Mouse (Mus musculus) adrenal gland, postnatal 36 days (tissue): ENCODE data around the gene Fblim1. TPM values are rescaled to one million over a fixed set of nuclear protein-coding genes. Genes with fewer than 3 reads are reported as not detected.

Source experiments
- DNase-seq, 2 experiments: peaks; one replicate each; pipeline ENCODE4 v3.0.0; 2021; ENCODE audit warnings: mixed read lengths in 1 of 2
- total RNA-seq, 2 experiments: library from RNA; stranded (reverse); gene quantifications; 2 replicates each; pipeline ENCODE4 v1.2.3; 2021

Fblim1 gene
- total RNA-seq, 2 experiments from 2014 or later = 9.5 to 12.9 TPM

GRCm38 (mm10) chr4:141599251-141600141 is 6.4 kb downstream of the Fblim1 start:
- DNase-seq = peak in 1 of 2 experiments; percentile 35

GRCm38 (mm10) chr4:141598894-141599250 is 7.0 kb downstream of the Fblim1 start:
- no peak for DNase-seq

DNA sequence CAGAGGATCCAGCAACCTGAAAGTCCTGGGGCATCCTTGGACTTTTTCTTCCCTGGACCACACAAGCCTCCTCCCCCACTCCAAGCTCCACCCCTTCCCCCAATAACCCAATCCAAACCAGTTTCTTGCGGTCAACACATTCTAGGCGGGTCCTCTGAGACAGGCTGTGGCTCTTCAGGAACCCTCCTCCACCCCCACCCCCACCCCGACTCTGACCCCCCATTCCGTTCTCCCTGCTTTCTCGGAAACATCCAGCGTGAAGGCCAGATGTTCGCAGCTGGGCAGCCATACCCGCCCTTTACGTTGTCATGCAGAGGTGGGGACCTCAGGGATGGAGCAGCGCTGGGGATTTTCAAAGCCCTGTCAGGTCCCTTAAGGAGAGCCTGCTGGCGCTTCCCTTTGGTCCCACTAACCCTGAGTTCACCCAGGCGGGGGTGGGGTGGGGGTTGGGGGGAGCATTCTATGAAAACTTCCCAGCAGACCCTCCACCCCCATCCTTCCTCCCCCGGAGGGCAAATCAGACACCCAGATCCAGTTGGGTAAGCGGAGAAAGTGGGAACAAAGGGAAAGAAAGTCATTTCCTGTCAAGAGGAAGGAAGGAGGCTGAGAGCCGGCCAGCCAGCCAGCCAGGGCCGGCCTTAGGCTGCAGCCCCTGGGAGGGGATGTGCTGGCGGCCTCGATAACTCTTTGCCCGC is 7.5 kb downstream of the Fblim1 start:
- no peak for DNase-seq

GRCm38 (mm10) chr4:141596700-141597328 is 9.1 kb downstream of the Fblim1 start:
- no peak for DNase-seq

DNA sequence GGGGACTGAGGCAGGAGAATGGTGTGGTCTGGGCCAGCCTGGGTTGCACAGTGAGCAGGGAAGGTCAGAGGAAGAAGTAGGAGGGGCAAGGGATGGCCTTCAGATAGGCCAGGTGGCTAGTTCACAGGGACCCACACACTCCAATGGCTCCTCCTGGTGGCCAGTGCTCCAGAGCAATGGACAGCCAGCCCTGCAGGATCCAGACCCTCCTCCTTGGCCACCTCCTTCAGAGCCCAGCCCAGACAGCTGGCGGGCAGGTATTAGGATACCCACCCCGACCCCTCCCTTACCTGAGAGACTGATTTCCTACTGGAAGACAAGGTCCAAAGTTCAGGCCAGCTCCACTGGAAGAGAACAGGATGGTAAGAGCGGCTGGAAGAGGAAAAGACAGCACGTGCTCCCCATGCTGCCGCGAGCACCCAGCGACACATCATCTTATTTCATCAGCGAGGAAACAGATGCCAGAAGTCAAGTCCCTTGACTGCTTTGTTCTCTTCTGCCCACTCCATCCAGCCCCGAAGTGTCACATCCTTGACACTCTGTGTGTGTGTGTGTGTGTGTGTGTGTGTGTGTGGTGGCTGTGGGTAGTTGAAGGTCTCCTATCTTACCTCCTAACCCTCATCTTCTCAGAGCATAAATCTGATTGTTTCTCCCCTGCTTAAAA is 10.2 kb downstream of the Fblim1 start:
- no peak for DNase-seq

- DNase-seq = no peak
Measured at GRCm38 (mm10) chr4:141595138-141595537, 10.8 kb downstream of the Fblim1 start.

DNA sequence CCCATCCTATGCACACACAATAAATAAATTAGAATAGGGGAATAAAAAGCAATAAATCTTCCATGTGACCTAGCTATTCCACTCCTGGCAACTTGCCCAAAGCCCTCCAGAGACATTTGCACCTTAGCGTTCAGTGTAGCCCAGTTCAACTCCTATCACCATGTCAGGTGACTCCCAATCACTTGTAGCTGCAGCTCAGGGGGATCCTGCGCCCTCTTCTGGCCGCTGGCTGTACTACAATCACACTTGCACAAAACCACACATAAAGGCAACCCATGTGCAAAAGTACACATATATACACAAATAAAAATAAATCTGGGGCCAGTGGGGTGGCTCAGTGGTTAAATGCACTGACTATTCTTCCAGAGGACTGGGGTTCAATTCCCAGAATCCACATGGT is 14.3 kb downstream of the Fblim1 start:
- DNase-seq = peak; percentile 39 to 48

DNA sequence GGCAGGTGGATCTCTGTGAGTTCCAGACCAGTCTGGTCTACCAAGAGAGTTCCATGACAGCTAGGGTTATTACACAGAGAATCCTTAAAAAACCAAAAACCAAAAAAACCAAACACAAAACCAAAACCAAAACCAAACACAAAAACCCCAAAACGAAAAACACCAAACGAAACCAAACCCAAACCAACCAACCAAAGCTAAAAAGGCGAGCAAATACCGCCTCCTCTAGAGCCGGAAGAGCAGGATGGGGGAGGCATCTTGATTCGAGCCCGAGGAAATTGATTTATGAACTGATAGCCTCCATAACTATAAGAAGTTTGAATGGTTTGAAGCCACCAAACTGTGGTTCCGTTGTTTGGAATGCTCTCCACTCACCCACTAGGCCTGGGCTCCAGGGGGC is 22.0 kb downstream of the Fblim1 start:
- no peak for DNase-seq

DNA sequence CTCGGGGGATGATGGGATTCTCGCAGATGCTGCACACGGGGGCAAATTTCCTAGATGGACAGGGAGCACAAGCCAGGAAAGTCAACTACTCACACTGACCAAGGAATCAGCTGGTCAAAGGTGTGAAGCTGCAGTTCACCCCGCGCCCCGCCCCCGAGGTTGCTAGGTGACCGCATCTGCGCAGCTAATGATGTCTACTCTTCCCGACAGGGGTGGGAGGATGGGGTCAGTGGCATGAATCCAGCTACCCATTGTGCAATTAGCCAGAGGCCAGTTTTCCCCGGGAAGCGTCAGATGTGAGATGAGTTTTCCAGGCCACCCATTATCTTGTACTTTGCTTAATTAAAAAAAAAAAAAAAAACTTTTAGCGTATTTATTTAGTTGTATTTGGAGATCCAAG is 24.8 kb downstream of the Fblim1 start:
- no peak for DNase-seq

GRCm38 (mm10) chr4:141578833-141579232 is 27.1 kb downstream of the Fblim1 start:
- peak in 1 of 2 experiments; percentile 25 for DNase-seq

GRCm38 (mm10) chr4:141576877-141577276 is 29.0 kb downstream of the Fblim1 start:
- no peak for DNase-seq

GRCm38 (mm10) chr4:141576404-141576803 is 29.5 kb downstream of the Fblim1 start:
- no peak for DNase-seq

- DNase-seq = peak; percentile 92 to 93
Measured at GRCm38 (mm10) chr4:141574789-141575702, 30.9 kb downstream of the Fblim1 start.

DNA sequence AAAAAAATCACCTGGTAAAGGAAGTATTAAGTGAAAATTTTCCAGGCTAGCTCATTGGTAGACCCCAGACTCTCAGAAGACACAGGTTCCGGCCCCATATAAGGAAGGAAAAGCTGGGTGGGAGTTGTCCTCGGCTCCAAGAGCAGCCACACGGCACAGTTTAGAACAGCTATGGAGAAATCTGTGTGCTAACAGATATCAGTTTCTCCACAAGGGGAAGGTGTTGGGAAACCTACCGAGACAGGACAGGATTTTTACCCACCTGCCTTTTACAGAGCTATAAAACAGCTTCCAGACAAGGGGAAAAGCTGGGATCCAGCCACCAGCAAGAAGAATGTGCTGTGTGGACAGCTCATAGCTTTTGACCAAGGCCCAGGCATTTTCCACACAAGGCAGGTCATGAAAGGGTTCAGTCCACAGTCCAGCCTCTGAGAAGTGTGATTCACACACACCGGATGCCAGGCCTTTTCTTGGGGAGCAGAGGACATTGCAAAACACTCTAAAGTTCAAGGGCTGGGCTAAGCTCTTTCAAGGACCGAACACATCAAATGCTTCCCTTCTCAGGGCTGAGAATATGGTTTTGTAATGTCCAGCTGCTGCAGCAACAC is 32.4 kb downstream of the Fblim1 start:
- DNase-seq = peak; percentile 83 to 89

DNA sequence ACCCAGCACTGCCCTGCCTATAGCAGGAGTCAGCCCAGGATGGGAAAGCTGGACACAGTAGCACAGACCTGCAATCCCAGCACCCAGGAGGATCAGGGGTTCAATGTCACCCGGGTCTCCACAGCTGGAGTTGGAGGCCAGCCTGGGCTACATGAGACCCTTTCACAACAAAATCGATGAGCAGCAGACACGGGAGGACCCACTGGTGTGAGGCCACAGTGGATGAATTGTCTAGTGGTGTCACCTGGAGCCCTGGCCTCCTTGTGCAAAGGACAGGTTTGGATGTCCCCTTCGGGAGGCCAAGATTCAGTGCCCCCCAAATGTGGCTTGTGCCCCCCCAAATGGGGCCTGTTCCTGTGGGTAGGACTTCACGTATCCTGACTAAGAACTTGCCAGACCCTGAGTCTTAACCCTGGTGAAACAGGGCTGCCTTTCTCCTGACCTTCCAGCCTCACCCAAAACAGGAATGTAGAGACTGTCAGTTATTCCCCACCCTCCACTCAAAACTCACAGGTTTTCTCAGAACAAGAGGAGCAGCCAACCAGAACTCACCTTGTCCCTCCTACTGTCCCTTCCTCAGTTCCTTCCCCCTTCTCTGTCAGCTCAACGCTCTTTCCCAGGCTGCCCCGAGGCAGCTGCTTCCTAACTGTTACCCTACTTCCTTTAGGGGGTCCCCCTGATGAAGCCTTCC is 33.1 kb downstream of the Fblim1 start:
- DNase-seq = peak in 1 of 2 experiments; percentile 27

GRCm38 (mm10) chr4:141571934-141572333 is 34.0 kb downstream of the Fblim1 start:
- no peak for DNase-seq

DNA sequence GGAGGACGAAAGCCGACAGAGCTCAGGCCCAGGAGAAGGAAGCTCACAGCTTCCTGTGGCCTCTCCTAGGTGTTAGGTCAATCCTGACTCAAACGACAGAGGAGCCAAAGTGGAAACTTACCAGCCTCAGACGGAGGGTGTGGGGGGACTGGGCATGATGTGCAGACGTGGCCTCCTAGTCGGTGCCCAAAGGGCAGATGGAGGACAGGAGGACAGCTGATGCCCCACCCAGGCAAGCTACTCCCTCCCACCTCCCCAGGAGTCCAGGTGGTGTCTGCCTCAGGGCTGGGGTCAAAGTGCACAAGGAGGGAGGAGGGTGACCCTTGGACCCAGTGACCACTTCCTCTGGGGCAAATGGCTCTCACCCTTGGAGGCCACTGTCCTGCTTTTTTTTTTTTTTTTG is 34.6 kb downstream of the Fblim1 start:
- peak; percentile 72 to 74 for DNase-seq

DNA sequence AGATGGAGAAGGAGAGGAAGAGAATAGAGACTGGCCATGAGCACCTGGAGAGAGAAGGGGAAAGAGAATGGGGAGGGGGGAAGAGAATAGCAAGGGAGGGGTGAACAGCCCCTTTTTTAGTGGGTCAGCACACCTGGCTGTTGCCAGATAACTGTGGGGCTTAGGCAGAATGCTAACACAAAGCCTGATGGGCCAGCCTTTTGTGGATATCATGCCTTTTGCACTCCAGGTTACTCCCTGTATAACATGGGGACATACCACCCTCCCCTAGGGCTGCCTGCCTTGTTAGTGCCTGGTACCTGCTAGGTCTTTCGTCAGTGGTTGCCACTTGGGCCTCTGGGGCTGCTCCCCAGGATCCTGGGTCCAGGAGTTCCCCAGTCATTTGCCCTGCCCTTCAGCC is 35.1 kb downstream of the Fblim1 start:
- no peak for DNase-seq

DNA sequence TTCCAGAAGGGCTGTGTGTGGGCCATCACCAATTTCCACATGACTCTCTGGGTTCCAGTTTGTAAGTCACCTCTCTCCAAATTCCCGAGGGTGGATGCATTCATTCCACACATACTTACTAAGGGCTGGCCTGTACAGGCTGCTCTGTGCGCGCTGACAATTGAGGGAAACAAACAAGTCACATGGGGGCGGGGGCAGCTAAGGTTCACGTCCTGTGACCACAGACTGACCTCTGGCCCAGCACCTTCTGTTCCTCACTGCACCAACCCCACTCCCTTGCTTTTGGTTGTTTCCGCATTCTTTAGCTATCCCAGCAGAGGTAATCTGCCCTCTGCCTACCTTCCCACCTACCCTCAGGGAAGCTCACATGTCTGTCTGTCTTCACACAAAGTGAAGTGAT is 35.9 kb downstream of the Fblim1 start:
- DNase-seq = peak; percentile 56 to 60

DNA sequence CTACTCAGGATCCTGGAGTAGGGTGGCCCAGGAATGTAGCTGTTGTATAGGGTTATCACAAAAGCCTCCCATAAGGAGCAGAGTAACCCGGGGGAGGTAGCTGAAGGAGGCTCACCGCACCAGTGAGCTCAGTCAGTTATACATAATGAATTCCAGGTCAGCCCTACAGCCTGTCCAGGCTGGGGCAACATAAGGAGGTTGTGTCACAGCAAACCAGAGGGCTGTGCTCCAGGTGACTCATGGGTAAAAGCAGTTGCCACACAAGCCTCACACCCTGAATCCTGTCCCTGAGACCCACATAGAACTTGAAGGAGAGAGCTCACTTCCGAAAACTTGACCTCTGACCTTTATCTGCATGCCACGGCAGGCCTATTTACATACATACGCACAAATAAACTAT is 36.9 kb downstream of the Fblim1 start:
- DNase-seq = peak in 1 of 2 experiments; percentile 61
